Mouse (Mus musculus) stomach, embryonic 14.5 days (tissue): ENCODE measurements around the gene Pdss1. TPM values are rescaled to one million over a fixed set of nuclear protein-coding genes. Genes with fewer than 3 reads are reported as not detected.
"Not testable (repeated sequence)": the region's sequence is repeated elsewhere in the genome, so short reads cannot be mapped to it uniquely, and the experiment has no call there.

Source experiments
- ATAC-seq: fragments of 200-750 bp; cut with Nextera tagmentation; 2 replicates; pipeline ENCODE4 v1.8.0; 2017; ENCODE audit warnings: low read depth, moderate TSS enrichment; ENCODE audit not compliant: insufficient number of reproducible peaks, insufficient read depth, low FRiP score
- H3K27ac ChIP-seq: fragments of 300-500 bp; sonication (generic); 2 replicates; pipeline ENCODE4 v1.5.1; 2014; ENCODE audit warnings: mild to moderate bottlenecking, low read length, moderate library complexity, mixed read lengths
- H3K27me3 ChIP-seq: fragments of 300-500 bp; sonication (generic); 2 replicates; pipeline ENCODE4 v1.6.1; 2014; ENCODE audit warnings: low read length, control low read depth, mixed read lengths; ENCODE audit not compliant: control insufficient read depth, insufficient read depth
- H3K36me3 ChIP-seq: fragments of 300-500 bp; sonication (generic); 2 replicates; pipeline ENCODE4 v1.6.1; 2014; ENCODE audit warnings: mild to moderate bottlenecking, control low read depth, low read length, moderate library complexity, mixed read lengths; ENCODE audit not compliant: control insufficient read depth, insufficient read depth
- H3K4me1 ChIP-seq: fragments of 300-500 bp; sonication (generic); 2 replicates; pipeline ENCODE4 v1.6.1; 2014; ENCODE audit warnings: low read length, control low read depth, mixed read lengths; ENCODE audit not compliant: control insufficient read depth, insufficient read depth
- H3K4me2 ChIP-seq: fragments of 300-500 bp; sonication (generic); replicated peaks from 2 replicates; pipeline ENCODE4 v1.6.1; 2014; ENCODE audit warnings: low read depth, low read length, control low read depth
- H3K4me3 ChIP-seq: fragments of 300-500 bp; sonication (generic); 2 replicates; pipeline ENCODE4 v1.5.1; 2014; ENCODE audit warnings: low read depth, low read length, control low read depth
- H3K9ac ChIP-seq: fragments of 300-500 bp; sonication (generic); replicated peaks from 2 replicates; pipeline ENCODE4 v1.6.1; 2014; ENCODE audit warnings: low read depth, mild to moderate bottlenecking, control low read depth, low read length, moderate library complexity, mixed read lengths
- H3K9me3 ChIP-seq: fragments of 300-500 bp; sonication (generic); 2 replicates; pipeline ENCODE4 v1.6.1; 2016; ENCODE audit warnings: low read depth, low read length, control low read depth; ENCODE audit not compliant: control insufficient read depth
- WGBS: fragments of 180-500 bp; shearing (Covaris S2); extraction: QIAGEN DNeasy Blood & Tissue Kit; methylation state at CpG from one replicate; pipeline ENCODE4 v1.1.7; 2014; 5-methylcytosine and 5-hydroxymethylcytosine counted together
- polyA plus RNA-seq: library from polyadenylated mRNA; unstranded; fragments of >200 nt; fragmentation: Nextera tagmentation; extraction: Ambion mirVana; gene quantifications from 2 replicates; pipeline ENCODE4 v1.2.1, GENCODE M21; 2014

Gene Pdss1
- polyA plus RNA-seq: 17.2 and 19.2 TPM in 2 replicates

DNA sequence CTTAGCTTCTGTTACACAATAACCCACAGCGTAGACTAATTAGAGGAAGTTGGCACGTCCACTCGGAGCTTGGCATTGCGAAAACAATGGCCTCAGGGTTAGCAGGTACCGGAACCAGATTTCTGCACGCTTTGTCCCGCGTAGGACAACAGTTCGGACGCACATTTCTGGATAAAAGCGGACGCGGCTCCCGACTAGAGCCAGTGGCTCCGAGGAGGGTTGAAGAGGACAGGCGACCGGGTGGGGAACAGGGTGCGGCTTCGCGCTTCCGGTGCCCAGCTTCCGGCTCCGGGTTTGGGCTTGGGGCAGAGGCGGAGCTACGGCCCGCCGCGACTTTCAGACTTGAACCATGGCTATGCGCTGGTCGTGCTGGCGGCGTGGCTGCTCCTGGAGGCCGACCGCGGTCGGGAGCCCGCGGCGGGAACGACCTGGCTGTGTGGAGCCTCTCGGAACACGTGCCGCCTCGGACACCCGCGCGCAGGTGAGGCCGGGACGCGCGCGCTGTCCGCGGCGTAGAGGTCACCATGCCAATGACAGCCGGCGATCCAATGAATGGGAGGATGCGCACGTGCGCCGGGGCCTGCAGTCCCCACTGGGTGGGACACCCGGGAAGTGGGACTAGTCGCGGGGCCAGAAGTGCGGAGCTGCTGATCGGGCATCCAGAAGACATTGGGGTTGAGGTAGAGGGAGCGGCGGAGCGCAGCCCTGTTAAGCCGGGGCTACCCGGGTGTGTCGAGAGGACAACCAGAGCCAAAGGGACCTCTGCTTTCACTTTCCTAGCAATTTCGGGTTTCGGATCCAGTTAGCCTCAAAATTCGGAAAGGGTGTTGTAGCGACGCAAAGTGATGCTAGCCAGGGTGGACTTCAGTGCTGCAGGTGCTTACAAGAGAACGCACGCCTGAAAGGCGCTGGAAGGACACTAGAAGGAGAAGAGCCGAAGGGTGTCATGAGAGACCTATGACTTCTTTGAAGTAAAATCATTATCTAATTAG is at the start of gene Pdss1:
TSS of gene Pdss1 (plus strand) at position 241 of the 992 bp plus-strand sequence.
- peak; percentile 98 for ATAC-seq
- H3K4me3 ChIP-seq: peak within 1 kb of the TSS; percentile 92
- under 1% methylated on average over 81 of the region's 81 CpGs for WGBS

DNA sequence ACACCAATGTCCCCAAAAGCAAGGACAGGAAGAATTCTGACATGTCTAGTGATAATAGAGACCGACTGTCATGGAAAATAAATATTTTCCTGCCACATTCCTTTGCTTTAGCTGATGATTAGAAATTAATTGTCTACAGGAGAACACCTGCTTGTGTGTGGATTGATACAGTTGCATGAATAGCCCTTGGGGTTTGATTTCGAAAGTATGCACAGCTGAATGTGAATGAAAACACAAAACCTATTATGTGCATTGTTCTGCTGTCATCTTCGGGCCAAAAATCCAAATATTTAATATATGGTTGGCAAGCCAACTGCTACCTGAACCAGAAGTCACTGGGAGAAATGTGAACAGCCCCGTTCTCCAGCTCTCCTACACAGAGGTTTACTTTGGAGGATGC is 43.4 kb upstream of the Pdss1 start:
- no peaks in the 10 kb centered on the region for H3K4me1 ChIP-seq
- no peak overlapping the region for H3K27ac ChIP-seq
- WGBS: 61% methylated on average over 4 of the region's 4 CpGs
- no peaks in the 10 kb centered on the region for H3K9me3 ChIP-seq
- H3K4me3 ChIP-seq: no peak overlapping the region
- no peak overlapping the region for H3K9ac ChIP-seq
- H3K36me3 ChIP-seq: no peaks in the 10 kb centered on the region
- no peak overlapping the region for H3K4me2 ChIP-seq
- no peaks in the 10 kb centered on the region for H3K27me3 ChIP-seq
- ATAC-seq: no peak

More for the DNA sequence above, at the start of gene Pdss1:
- peak within 1 kb of the TSS; percentile 64; the same call in 1 of the 2 replicates for H3K27ac ChIP-seq
- no peaks in the 10 kb centered on the region for H3K36me3 ChIP-seq
- no peaks in the 10 kb centered on the region for H3K27me3 ChIP-seq
- H3K9me3 ChIP-seq: no peaks in the 10 kb centered on the region
- no peaks in the 10 kb centered on the region for H3K4me1 ChIP-seq
- H3K9ac ChIP-seq: peak within 1 kb of the TSS; percentile 52
- peak within 1 kb of the TSS; percentile 68 for H3K4me2 ChIP-seq

DNA sequence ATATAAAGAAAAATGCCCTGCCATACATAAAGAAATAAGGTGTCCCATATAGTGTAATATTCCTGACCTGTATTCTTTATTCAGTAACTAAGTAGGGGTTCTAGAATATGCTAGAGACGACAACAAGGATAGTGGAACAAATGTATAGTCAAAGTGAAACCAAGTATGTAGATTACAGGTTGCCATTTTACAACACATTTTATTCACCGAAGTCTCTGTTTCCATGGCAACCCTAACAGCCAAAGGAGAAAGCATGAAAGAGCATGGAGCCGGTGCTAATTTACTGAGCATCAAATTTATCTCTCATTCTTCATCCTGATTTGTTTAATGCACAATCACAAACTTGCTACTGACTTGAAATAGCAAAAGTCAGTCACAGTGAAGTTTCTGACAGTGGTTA is 37.8 kb upstream of the Pdss1 start:
- no peak overlapping the region for H3K27ac ChIP-seq
- H3K4me3 ChIP-seq: no peak overlapping the region
- no peaks in the 10 kb centered on the region for H3K4me1 ChIP-seq
- H3K27me3 ChIP-seq: no peaks in the 10 kb centered on the region
- no peaks in the 10 kb centered on the region for H3K9me3 ChIP-seq
- WGBS: 69% methylated on average over 3 of the region's 3 CpGs
- no peak overlapping the region for H3K4me2 ChIP-seq
- no peaks in the 10 kb centered on the region for H3K36me3 ChIP-seq
- no peak for ATAC-seq
- no peak overlapping the region for H3K9ac ChIP-seq

DNA sequence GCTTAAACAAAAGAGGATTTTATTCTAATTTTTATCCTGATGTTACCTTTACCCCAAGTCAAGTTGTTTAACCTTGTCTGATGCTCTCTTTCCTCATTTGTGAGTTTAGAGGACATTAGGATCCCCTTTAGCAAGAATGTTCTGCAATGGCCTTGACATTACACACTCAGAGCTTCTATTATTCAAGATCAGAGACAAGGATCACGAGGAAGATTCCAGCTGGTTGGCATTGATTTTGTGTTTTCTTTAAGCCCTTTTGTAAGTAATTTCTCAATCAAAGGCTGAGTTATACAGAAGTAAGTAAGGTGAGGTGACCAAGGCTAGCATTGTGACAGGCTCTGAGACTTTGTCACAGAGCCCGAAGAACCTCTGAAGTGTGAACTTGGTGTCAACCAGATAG is 33.1 kb upstream of the Pdss1 start:
- Histone ChIP-seq H3K4me3 (no peak overlapping the region), H3K27ac (no peak overlapping the region), H3K4me1 (no peaks in the 10 kb centered on the region), H3K36me3 (no peaks in the 10 kb centered on the region), H3K9ac (no peak overlapping the region), H3K4me2 (no peak overlapping the region), H3K27me3 (no peaks in the 10 kb centered on the region), H3K9me3 (no peaks in the 10 kb centered on the region)
- 75% methylated on average over 2 of the region's 2 CpGs for WGBS
- no peak for ATAC-seq

DNA sequence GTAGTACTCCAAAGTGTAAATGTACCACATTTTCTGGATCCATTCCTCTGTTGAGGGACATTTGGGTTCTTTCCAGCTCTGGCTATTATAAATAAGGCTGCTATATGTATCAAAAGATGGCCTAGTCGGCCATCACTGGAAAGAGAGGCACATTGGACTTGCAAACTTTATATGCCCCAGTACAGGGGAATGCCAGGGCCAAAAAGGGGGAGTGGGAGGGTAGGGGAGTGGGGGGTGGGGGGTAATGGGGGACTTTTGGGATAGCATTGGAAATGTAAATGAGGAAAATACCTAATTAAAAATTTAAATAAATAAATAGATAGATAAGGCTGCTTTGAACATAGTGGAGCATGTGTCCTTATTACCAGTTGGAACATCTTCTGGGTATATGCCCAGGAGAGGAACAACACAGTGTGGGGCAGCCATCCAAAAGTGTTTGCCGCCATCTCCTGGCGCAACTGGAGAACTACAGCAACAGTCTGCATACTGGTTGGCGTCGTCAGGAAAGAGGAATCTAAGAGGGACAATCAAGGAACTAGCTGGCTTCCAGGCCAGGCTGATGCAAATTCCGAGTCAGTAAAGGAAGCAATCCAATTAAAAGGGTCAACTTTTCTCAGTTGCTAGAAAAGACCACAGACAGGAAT is 30.8 kb upstream of the Pdss1 start:
- H3K9me3 ChIP-seq, H3K4me1 ChIP-seq, H3K27ac ChIP-seq, H3K9ac ChIP-seq, H3K4me3 ChIP-seq, H3K36me3 ChIP-seq, H3K4me2 ChIP-seq, H3K27me3 ChIP-seq: not testable (repeated sequence)
- peak; percentile 84; the same call in 1 of the 2 replicates for ATAC-seq
- WGBS: 4% methylated on average over 6 of the region's 6 CpGs

DNA sequence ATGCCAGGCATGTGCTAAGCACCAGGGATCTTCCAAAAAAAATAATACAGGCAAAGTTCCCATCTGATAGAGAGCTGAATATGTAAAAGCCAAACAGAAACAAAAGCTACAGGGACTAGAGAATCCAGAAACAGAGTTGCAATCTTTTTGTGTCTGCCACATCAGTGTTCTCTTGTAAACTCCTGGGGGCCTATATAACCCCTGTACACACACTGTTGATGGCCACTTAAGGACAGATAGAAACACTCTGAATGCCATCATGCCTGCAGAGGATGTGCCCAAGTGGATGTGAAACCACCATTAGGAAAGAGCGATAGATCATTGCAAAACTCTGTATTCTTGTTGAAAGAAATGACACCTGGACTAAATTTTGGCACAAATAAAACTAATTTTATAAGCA is 29.5 kb upstream of the Pdss1 start:
- Histone ChIP-seq H3K27me3 (no peaks in the 10 kb centered on the region), H3K4me1 (no peaks in the 10 kb centered on the region), H3K36me3 (no peaks in the 10 kb centered on the region), H3K4me2 (no peak overlapping the region), H3K27ac (no peak overlapping the region), H3K9ac (no peak overlapping the region), H3K9me3 (no peaks in the 10 kb centered on the region), H3K4me3 (no peak overlapping the region)
- WGBS: 90% methylated on average over 1 of the region's 1 CpGs
- ATAC-seq: no peak

DNA sequence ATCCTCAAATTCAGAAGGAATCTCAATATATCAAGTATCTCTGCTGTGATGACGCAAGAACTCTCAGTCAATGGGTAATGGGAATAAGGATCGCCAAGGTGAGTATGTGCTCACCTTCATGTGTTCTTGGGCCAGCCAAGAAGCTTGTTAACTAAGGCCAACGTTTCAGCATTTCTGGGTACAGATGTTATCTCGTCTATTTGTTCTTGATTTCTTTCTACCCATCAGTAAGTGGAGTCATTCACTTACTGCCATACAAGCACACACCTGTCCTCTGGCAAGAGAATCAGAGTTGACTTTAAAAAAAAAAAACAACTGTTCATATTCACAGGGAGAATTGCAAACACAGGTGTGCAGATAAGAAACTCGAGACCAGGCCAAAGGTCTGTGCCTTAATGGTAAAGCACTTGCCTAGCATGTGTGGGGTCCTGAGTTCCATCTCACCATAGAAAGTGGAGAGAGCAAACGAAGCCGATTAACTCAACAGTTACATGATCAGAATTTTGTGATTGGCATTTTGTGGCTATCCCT is 28.4 kb upstream of the Pdss1 start:
- Histone ChIP-seq H3K9ac (no peak overlapping the region), H3K27ac (no peak overlapping the region), H3K27me3 (no peaks in the 10 kb centered on the region), H3K9me3 (no peaks in the 10 kb centered on the region), H3K4me2 (no peak overlapping the region), H3K4me3 (no peak overlapping the region), H3K36me3 (no peaks in the 10 kb centered on the region), H3K4me1 (no peaks in the 10 kb centered on the region)
- no peak for ATAC-seq
- 63% methylated on average over 7 of the region's 7 CpGs for WGBS

DNA sequence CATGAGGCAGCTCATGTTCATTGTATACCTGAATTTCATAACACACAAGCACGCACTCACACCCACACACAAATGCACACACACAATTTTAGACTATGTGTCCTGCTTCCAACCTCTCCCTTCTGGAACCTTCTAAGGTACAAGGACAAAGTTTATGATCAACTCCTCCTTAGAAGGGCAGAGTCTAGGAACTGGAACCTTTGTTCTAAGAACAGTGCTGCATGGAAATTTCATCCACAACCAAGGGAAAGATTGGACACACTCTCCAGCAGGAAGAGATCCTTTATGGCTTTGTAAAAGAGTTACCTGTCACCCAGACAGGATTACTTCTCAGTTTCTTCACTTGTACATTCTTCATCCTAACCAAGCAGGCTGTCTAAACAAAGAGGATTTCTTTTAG is 22.2 kb upstream of the Pdss1 start:
- 86% methylated on average over 1 of the region's 1 CpGs for WGBS
- H3K27me3 ChIP-seq: no peaks in the 10 kb centered on the region
- no peak for ATAC-seq
- H3K9me3 ChIP-seq: no peaks in the 10 kb centered on the region
- H3K4me2 ChIP-seq: no peak overlapping the region
- H3K9ac ChIP-seq: no peak overlapping the region
- no peak overlapping the region for H3K27ac ChIP-seq
- H3K4me3 ChIP-seq: no peak overlapping the region
- no peaks in the 10 kb centered on the region for H3K36me3 ChIP-seq
- no peaks in the 10 kb centered on the region for H3K4me1 ChIP-seq
